Mouse (Mus musculus): ENCODE results near the gene Olfr728. TPM values are rescaled to one million over a fixed set of nuclear protein-coding genes. Genes with fewer than 3 reads are reported as not detected.

The Olfr728 gene
- not detected in 2 replicates for total RNA-seq (2021)
- long read RNA-seq, experiment 1: 0 reads
- long read RNA-seq, experiment 2: 0 reads

- DNase-seq: no peak
These were observed at the start of gene Olfr728 for GRCm38 (mm10) chr14:50142580-50142979. Gene Olfr728, minus strand, starts transcription at chr14:50142680.

- no peak for DNase-seq
These were observed 45.6 kb upstream of the Olfr728 start, which contains the start of gene Olfr730 for GRCm38 (mm10) chr14:50188098-50188497. Gene Olfr730, minus strand, starts transcription at chr14:50188198.

DNA sequence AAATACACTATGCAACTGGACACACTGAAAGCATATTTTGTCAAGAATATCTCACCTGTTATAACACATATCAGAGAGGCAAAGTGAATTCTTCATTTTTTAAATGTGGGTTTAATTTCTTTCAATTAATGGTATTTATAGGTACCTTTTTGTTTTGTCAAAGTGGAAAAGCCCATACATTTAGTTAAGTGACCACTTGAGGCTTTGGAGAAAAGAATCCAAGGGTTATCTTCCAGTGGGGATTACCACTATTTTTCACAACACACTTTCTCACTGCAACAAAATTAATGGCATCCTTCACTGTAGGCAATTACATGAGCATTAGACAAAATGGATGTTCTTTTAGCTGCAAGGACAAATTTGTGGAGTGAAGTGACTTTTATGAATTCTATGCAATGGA lies 10.3 kb upstream of the Olfr728 start, which contains the start of gene Olfr729:
Olfr729 (minus strand) TSS at position 101 of the 400 bp plus-strand sequence.
- DNase-seq: no peak

DNA sequence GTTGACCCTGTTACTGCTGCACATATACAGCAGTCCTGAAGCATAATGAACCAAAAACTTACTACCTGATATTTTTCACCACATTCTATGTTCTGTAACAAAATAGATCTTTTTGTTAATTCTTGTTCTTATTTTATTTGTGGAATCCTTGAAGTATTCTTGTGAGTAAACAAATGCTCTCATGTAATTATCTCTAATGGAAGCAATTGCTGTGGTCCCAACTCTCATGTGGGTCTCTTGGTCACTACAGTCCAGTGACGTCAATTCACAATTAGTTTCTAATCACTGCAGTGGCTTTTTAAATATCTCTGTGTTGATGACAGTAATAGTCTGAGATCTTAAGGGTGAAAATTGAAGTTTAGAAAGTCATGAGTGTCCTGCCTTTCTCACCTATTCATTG lies 19.6 kb downstream of the Olfr728 start, which contains the start of gene Olfr727:
Olfr727 (plus strand) TSS at position 301 of the 400 bp plus-strand sequence.
- no peak for DNase-seq

- DNase-seq: no peak
These were observed 51.6 kb downstream of the Olfr728 start, which contains the start of gene Olfr726 for GRCm38 (mm10) chr14:50090853-50091252. Gene Olfr726, minus strand, starts transcription at chr14:50090953.

Other genes starting within 250 kb of the Olfr728 start
- gene Olfr722, start 240.7 kb downstream of the Olfr728 start, total RNA-seq (2021): not detected in 2 replicates
- gene Olfr723, start 210.9 kb downstream of the Olfr728 start, total RNA-seq (2021): not detected in 2 replicates
- gene Olfr724, start 179.4 kb downstream of the Olfr728 start, total RNA-seq (2021): not detected in 2 replicates
- gene Olfr725, start 102.3 kb downstream of the Olfr728 start, total RNA-seq (2021): not detected in 2 replicates
- not detected in 2 replicates for gene Olfr726, start 51.7 kb downstream of the Olfr728 start, total RNA-seq (2021)
- gene Olfr727, start 19.5 kb downstream of the Olfr728 start, total RNA-seq (2021): not detected in 2 replicates
- not detected in 2 replicates for gene Olfr729, start 10.2 kb upstream of the Olfr728 start, total RNA-seq (2021)
- gene Olfr730, start 45.5 kb upstream of the Olfr728 start, total RNA-seq (2021): not detected in 2 replicates
- gene Olfr731, start 99.2 kb upstream of the Olfr728 start, total RNA-seq (2021): not detected in 2 replicates
- gene Olfr732, start 141.5 kb upstream of the Olfr728 start, total RNA-seq (2021): not detected in 2 replicates
- not detected in 2 replicates for gene Olfr733, start 158.8 kb upstream of the Olfr728 start, total RNA-seq (2021)
- not detected in 2 replicates for gene Olfr734, start 184.1 kb upstream of the Olfr728 start, total RNA-seq (2021)
- not detected in 2 replicates for gene Olfr735, start 206.2 kb upstream of the Olfr728 start, total RNA-seq (2021)
- 0.26 and 0.86 TPM in 2 replicates for gene Tlr11, start 215.2 kb upstream of the Olfr728 start, total RNA-seq (2021)
- not detected in 2 replicates for gene Olfr736, start 238.5 kb upstream of the Olfr728 start, total RNA-seq (2021)

All from adrenal gland, postnatal 14 days (tissue).